Mouse (Mus musculus) liver, embryonic 14.5 days (tissue): ENCODE results near the gene Eif2ak1.

Experiments
- CTCF ChIP-seq: IDR thresholded peaks from 2 replicates; pipeline ENCODE4 v1.5.1; 2016; ENCODE audit warnings: antibody characterized with exemption, low read depth, control low read depth
- EP300 ChIP-seq: IDR thresholded peaks from 2 replicates; pipeline ENCODE4 v1.6.1; 2016; ENCODE audit warnings: antibody characterized with exemption, low read depth

- TF ChIP-seq CTCF (no peak), EP300 (no peak)
These were observed 115.2 kb downstream of the Eif2ak1 start, which contains the start of gene Rsph10b for GRCm38 (mm10) chr5:143932831-143933230.
